Mouse (Mus musculus) C2C12 (cell line): ENCODE measurements around the gene Nfix. TPM values are rescaled to one million over a fixed set of nuclear protein-coding genes. Genes with fewer than 3 reads are reported as not detected.
A peak's percentile ranks its signal among the peaks of the same experiment; 100 is the strongest.

ENCODE experiments used
- H3K27me3 ChIP-seq: one replicate; pipeline ENCODE4 v1.6.1; 2011; ENCODE audit not compliant: control insufficient read depth, insufficient read depth, insufficient read length
- H3K36me3 ChIP-seq: one replicate; pipeline ENCODE4 v1.6.1; 2011; ENCODE audit not compliant: control insufficient read depth, insufficient read depth
- H3K4me3 ChIP-seq: one replicate; pipeline ENCODE4 v1.5.1; 2011; ENCODE audit warnings: mild to moderate bottlenecking, control low read depth; ENCODE audit not compliant: poor library complexity, insufficient read depth, severe bottlenecking
- H3K79me2 ChIP-seq: one replicate; pipeline ENCODE4 v1.6.1; 2011; ENCODE audit not compliant: control insufficient read depth, insufficient read depth
- H3K79me3 ChIP-seq: one replicate; pipeline ENCODE4 v1.6.1; 2011; ENCODE audit warnings: low read depth, control low read depth
- H3ac ChIP-seq: one replicate; pipeline ENCODE3; 2011; ENCODE audit warnings: low read depth; ENCODE audit not compliant: control insufficient read depth, insufficient read length
- CEBPB ChIP-seq: IDR thresholded peaks from one replicate; pipeline ENCODE4 v1.6.1; 2011; ENCODE audit warnings: low read depth, mild to moderate bottlenecking, control low read depth, moderate library complexity
- CTCF ChIP-seq: IDR thresholded peaks from one replicate; pipeline ENCODE4 v1.5.1; 2011; ENCODE audit not compliant: control insufficient read depth, insufficient read depth, insufficient read length
- FOSL1 ChIP-seq: IDR thresholded peaks from one replicate; pipeline ENCODE4 v1.8.0; 2011; ENCODE audit warnings: mild to moderate bottlenecking, low read length; ENCODE audit not compliant: poor library complexity, insufficient read depth, severe bottlenecking
- MAX ChIP-seq: IDR thresholded peaks from one replicate; pipeline ENCODE4 v1.6.1; 2011; ENCODE audit warnings: mild to moderate bottlenecking, control low read depth
- MYOD1 ChIP-seq: IDR thresholded peaks from one replicate; pipeline ENCODE4 v1.6.1; 2011; ENCODE audit warnings: low read depth; ENCODE audit not compliant: control insufficient read depth, insufficient read length
- MYOG ChIP-seq: IDR thresholded peaks from one replicate; pipeline ENCODE4 v1.6.1; 2011; ENCODE audit not compliant: control insufficient read depth, insufficient read length; ENCODE audit errors: extremely low read depth
- USF1 ChIP-seq: IDR thresholded peaks from one replicate; pipeline ENCODE4 v1.6.1; 2011; ENCODE audit warnings: low read depth, mild to moderate bottlenecking, control low read depth, moderate library complexity
- polyA plus RNA-seq: library from polyadenylated mRNA; unstranded; fragments of >200 nt; fragmentation: generic; extraction: Trizol; gene quantifications from one replicate; pipeline ENCODE4 v1.2.1, GENCODE M21; 2012; ENCODE audit warnings: missing spikeins

Gene Nfix
- polyA plus RNA-seq, 1 experiment: 50.7 TPM

- Histone ChIP-seq H3ac (no peak overlapping the region), H3K4me3 (no peak overlapping the region), H3K27me3 (no peaks in the 10 kb centered on the region), H3K36me3 (no peaks in the 10 kb centered on the region), H3K79me3 (peaks cover 50% of the 10 kb centered on the region), H3K79me2 (peaks cover 98% of the 10 kb centered on the region)
- no peak for TF ChIP-seq MYOG
- TF ChIP-seq MYOD1: no peak
- no peak for TF ChIP-seq FOSL1
- TF ChIP-seq CEBPB: no peak
- no peak for TF ChIP-seq CTCF
- no peak for TF ChIP-seq USF1
- no peak for TF ChIP-seq MAX
These were observed 23.6 kb downstream of the Nfix start for GRCm38 (mm10) chr8:84776569-84776968.

DNA sequence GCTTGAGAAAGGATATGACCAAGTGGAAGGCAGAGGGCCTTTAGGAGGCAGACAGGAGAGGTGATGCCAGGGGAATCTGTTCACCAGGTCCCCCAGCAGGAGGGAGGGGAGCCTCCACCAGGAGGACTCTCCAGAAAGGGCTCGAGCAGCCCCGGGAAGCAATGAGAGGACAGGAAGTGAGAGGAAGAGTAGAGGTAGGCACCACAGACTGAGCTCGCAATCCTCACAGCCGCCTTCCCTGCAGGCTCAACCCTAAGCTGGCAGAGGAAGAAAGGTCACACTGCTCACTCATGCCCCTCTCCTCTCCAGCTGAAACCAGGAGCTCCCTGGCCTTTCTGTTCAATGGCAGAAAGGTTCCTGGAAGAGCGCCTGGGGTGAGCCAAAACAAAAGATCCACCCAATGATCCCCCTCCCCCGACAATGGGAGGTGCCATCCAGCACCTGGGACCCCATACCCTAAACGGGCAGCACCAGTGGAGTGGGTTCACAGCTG lies 24.5 kb downstream of the Nfix start:
- H3K27me3 ChIP-seq: no peaks in the 10 kb centered on the region
- TF ChIP-seq CTCF (no peak), FOSL1 (no peak), MAX (no peak), CEBPB (no peak), MYOD1 (no peak), MYOG (no peak)

DNA sequence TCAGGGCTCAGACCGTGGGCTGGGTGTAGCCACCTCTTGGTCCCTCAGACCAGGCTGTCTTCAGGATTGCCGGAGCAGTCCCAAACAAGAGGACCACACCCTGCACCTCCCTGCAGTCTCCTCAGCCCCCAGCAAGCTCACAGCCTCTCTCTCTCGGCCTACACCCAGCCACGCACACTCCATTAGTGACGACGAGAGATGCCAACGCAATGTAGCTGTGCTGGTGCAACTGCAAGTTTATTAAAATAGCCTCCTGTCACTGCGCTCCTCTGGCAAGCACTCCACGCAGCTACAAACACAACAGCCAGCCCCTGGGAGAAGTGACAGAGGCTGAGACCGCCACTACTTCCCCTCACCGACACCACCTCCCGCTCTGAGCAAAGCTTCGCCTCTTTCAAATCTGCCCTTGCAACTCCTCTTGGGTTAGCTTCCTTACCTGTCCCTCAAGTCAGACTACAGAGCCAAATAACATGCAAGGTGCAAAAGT lies 25.0 kb downstream of the Nfix start:
- Histone ChIP-seq H3K79me2 (peaks cover 98% of the 10 kb centered on the region), H3K79me3 (peaks cover 42% of the 10 kb centered on the region), H3K36me3 (peaks cover 10% of the 10 kb centered on the region), H3ac (peak overlapping the region; percentile 45), H3K27me3 (no peaks in the 10 kb centered on the region), H3K4me3 (no peak overlapping the region)
- no peak for TF ChIP-seq MAX
- no peak for TF ChIP-seq MYOG
- TF ChIP-seq CEBPB: no peak
- TF ChIP-seq USF1: no peak
- TF ChIP-seq MYOD1: no peak
- no peak for TF ChIP-seq FOSL1
- no peak for TF ChIP-seq CTCF

More for the DNA sequence above, 24.5 kb downstream of the Nfix start:
- Histone ChIP-seq H3K79me2 (peaks cover 98% of the 10 kb centered on the region), H3ac (peak overlapping the region; percentile 45), H3K36me3 (peaks cover 8% of the 10 kb centered on the region), H3K79me3 (peaks cover 44% of the 10 kb centered on the region), H3K4me3 (no peak overlapping the region)

DNA sequence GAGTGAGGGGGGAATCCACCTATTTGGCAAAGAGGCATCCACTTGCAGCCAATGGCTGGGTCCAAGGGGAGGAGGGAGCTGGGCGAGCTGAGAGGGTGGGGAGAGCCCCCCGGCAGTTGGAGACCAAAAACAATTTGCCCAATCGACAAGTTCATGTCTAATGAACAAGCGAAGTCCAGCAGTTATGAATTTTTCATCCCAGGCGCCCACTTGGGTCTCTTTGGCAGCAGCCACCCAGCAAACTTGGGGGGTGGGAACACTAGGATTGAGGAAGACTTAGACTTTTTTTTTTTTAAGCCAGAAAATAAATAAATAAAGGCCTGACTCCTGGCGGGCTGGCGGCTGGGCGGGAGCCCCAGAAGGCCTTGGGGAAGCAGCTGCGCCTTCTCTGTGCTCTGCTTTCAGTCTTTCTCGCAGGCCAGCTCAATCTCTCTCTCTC lies 25.7 kb downstream of the Nfix start:
- Histone ChIP-seq H3K27me3 (no peaks in the 10 kb centered on the region), H3K79me2 (peaks cover 98% of the 10 kb centered on the region), H3K79me3 (peaks cover 38% of the 10 kb centered on the region), H3ac (peak overlapping the region; percentile 2), H3K36me3 (peaks cover 14% of the 10 kb centered on the region), H3K4me3 (no peak overlapping the region)
- TF ChIP-seq MAX (no peak), FOSL1 (no peak), MYOD1 (no peak), MYOG (no peak), USF1 (no peak), CEBPB (no peak), CTCF (no peak)

DNA sequence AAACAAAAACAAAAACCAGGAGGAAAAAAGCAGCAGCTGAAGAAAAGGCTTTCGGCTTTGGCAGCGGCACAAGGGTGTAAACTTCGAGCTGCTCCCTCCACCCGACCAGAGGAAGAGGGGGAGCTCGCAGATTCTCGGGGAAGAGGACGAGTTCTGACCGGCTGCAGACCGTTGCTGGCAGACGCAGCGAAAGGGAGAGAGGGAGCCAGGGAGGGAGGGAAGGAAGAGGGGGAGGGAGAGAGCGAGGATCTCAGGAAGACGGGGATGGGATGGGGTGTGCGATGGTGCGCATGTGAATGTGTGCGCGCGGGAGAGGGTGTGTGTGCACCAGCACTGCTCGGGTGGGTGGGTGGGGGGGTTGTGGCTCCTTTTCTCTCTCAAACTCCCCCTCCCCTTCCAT lies 26.3 kb downstream of the Nfix start:
- Histone ChIP-seq H3ac (peak overlapping the region; percentile 69), H3K79me3 (peaks cover 36% of the 10 kb centered on the region), H3K79me2 (peaks cover 97% of the 10 kb centered on the region), H3K4me3 (no peak overlapping the region), H3K36me3 (peaks cover 17% of the 10 kb centered on the region), H3K27me3 (no peaks in the 10 kb centered on the region)
- TF ChIP-seq MAX: no peak
- TF ChIP-seq USF1: no peak
- TF ChIP-seq CTCF: no peak
- no peak for TF ChIP-seq MYOG
- no peak for TF ChIP-seq FOSL1
- TF ChIP-seq CEBPB: no peak
- no peak for TF ChIP-seq MYOD1

GRCm38 (mm10) chr8:84773304-84773703 lies 26.8 kb downstream of the Nfix start:
- H3K27me3 ChIP-seq: no peaks in the 10 kb centered on the region
- no peak for TF ChIP-seq FOSL1
- no peak for TF ChIP-seq CEBPB
- no peak for TF ChIP-seq MYOD1
- TF ChIP-seq MYOG: no peak
- no peak for TF ChIP-seq USF1
- TF ChIP-seq MAX: no peak
- TF ChIP-seq CTCF: no peak
- H3K79me2 ChIP-seq: peaks cover 95% of the 10 kb centered on the region
- H3K4me3 ChIP-seq: no peak overlapping the region
- H3ac ChIP-seq: no peak overlapping the region
- peaks cover 37% of the 10 kb centered on the region for H3K79me3 ChIP-seq
- H3K36me3 ChIP-seq: peaks cover 17% of the 10 kb centered on the region
